Mouse (Mus musculus) E14TG2a.4 (cell line): Measurements from ENCODE around the gene St6galnac3.

Source experiments
- H3K27me3 ChIP-seq: 2 replicates; pipeline ENCODE4 v1.6.1; 2014; ENCODE audit warnings: low read length, control low read depth; ENCODE audit not compliant: insufficient read depth
- H3K36me3 ChIP-seq: 2 replicates; pipeline ENCODE4 v1.6.1; 2014; ENCODE audit warnings: low read length, control low read depth; ENCODE audit not compliant: insufficient read depth
- H3K4me1 ChIP-seq: replicated peaks from 2 replicates; pipeline ENCODE4 v1.6.1; 2014; ENCODE audit warnings: low read depth, low read length, control low read depth
- H3K4me3 ChIP-seq: replicated peaks from 2 replicates; pipeline ENCODE4 v1.5.1; 2014; ENCODE audit warnings: mild to moderate bottlenecking, low read length
- H3K9me3 ChIP-seq: 2 replicates; pipeline ENCODE4 v1.6.1; 2014; ENCODE audit warnings: low read length, control low read depth
- CTCF ChIP-seq: conservative IDR thresholded peaks from 2 replicates; pipeline ENCODE4 v1.5.1; 2014; ENCODE audit warnings: low read length
- NANOG ChIP-seq: IDR thresholded peaks from 2 replicates; pipeline ENCODE4 v1.6.1; 2014; ENCODE audit warnings: borderline replicate concordance, low read length, mixed read lengths
- POU5F1 ChIP-seq: IDR thresholded peaks from 2 replicates; pipeline ENCODE4 v1.6.1; 2014; ENCODE audit warnings: low read length, borderline replicate concordance

Gene St6galnac3

GRCm38 (mm10) chr3:153181242-153181641, 543.7 kb downstream of the St6galnac3 start:
- no peaks in the 10 kb centered on the region for H3K9me3 ChIP-seq

GRCm38 (mm10) chr3:153176749-153177148, 548.2 kb downstream of the St6galnac3 start:
- Histone ChIP-seq H3K4me1 (no peaks in the 10 kb centered on the region), H3K9me3 (no peaks in the 10 kb centered on the region), H3K4me3 (no peak overlapping the region), H3K36me3 (no peaks in the 10 kb centered on the region), H3K27me3 (no peaks in the 10 kb centered on the region)
- no peak for TF ChIP-seq NANOG
- TF ChIP-seq CTCF = no peak

More at GRCm38 (mm10) chr3:153181242-153181641, 543.7 kb downstream of the St6galnac3 start:
- Histone ChIP-seq H3K4me1 (no peaks in the 10 kb centered on the region), H3K36me3 (no peaks in the 10 kb centered on the region), H3K27me3 (no peaks in the 10 kb centered on the region), H3K4me3 (no peak overlapping the region)
- no peak for TF ChIP-seq CTCF
- TF ChIP-seq NANOG = no peak
- TF ChIP-seq POU5F1 = no peak

- Histone ChIP-seq H3K4me1 (no peaks in the 10 kb centered on the region), H3K9me3 (no peaks in the 10 kb centered on the region), H3K4me3 (no peak overlapping the region), H3K27me3 (no peaks in the 10 kb centered on the region), H3K36me3 (no peaks in the 10 kb centered on the region)
- TF ChIP-seq NANOG (no peak), POU5F1 (no peak), CTCF (no peak)
Observed at GRCm38 (mm10) chr3:153176325-153176724, 548.6 kb downstream of the St6galnac3 start.

GRCm38 (mm10) chr3:153174336-153175033, 550.5 kb downstream of the St6galnac3 start:
- Histone ChIP-seq H3K4me1 (no peaks in the 10 kb centered on the region), H3K36me3 (no peaks in the 10 kb centered on the region), H3K4me3 (no peak overlapping the region), H3K27me3 (no peaks in the 10 kb centered on the region), H3K9me3 (no peaks in the 10 kb centered on the region)
- TF ChIP-seq POU5F1 = no peak
- TF ChIP-seq NANOG = no peak
- TF ChIP-seq CTCF = no peak

- Histone ChIP-seq H3K27me3 (no peaks in the 10 kb centered on the region), H3K4me3 (no peak overlapping the region), H3K4me1 (no peaks in the 10 kb centered on the region), H3K9me3 (no peaks in the 10 kb centered on the region), H3K36me3 (no peaks in the 10 kb centered on the region)
- TF ChIP-seq CTCF (no peak), POU5F1 (no peak)
Observed at GRCm38 (mm10) chr3:153173567-153173966, 551.4 kb downstream of the St6galnac3 start.

- H3K9me3 ChIP-seq = no peaks in the 10 kb centered on the region
- no peaks in the 10 kb centered on the region for H3K4me1 ChIP-seq
Observed at GRCm38 (mm10) chr3:153170146-153170545, 554.8 kb downstream of the St6galnac3 start.

GRCm38 (mm10) chr3:153169744-153170143, 555.2 kb downstream of the St6galnac3 start:
- H3K27me3 ChIP-seq = no peaks in the 10 kb centered on the region
- no peak overlapping the region for H3K4me3 ChIP-seq
- no peak for TF ChIP-seq POU5F1
- TF ChIP-seq CTCF = no peak
- TF ChIP-seq NANOG = no peak
- H3K36me3 ChIP-seq = no peaks in the 10 kb centered on the region
- H3K4me1 ChIP-seq = no peaks in the 10 kb centered on the region
- no peaks in the 10 kb centered on the region for H3K9me3 ChIP-seq

More at GRCm38 (mm10) chr3:153170146-153170545, 554.8 kb downstream of the St6galnac3 start:
- no peak overlapping the region for H3K4me3 ChIP-seq
- no peak for TF ChIP-seq CTCF
- no peak for TF ChIP-seq NANOG
- no peak for TF ChIP-seq POU5F1
- no peaks in the 10 kb centered on the region for H3K36me3 ChIP-seq
- H3K27me3 ChIP-seq = no peaks in the 10 kb centered on the region

- Histone ChIP-seq H3K27me3 (peaks cover 4% of the 10 kb centered on the region), H3K36me3 (no peaks in the 10 kb centered on the region), H3K4me1 (no peaks in the 10 kb centered on the region), H3K4me3 (no peak overlapping the region), H3K9me3 (no peaks in the 10 kb centered on the region)
- TF ChIP-seq POU5F1 (no peak), CTCF (no peak), NANOG (no peak)
Observed at GRCm38 (mm10) chr3:153161676-153162075, 563.3 kb downstream of the St6galnac3 start.

- Histone ChIP-seq H3K4me1 (no peaks in the 10 kb centered on the region), H3K9me3 (no peaks in the 10 kb centered on the region), H3K36me3 (no peaks in the 10 kb centered on the region), H3K27me3 (peaks cover 4% of the 10 kb centered on the region), H3K4me3 (no peak overlapping the region)
- no peak for TF ChIP-seq POU5F1
- no peak for TF ChIP-seq NANOG
- TF ChIP-seq CTCF = no peak
Observed at GRCm38 (mm10) chr3:153160683-153161082, 564.3 kb downstream of the St6galnac3 start.
